11 mouse cellular contexts compared by ENCODE assay signal in the genomic region with DNA sequence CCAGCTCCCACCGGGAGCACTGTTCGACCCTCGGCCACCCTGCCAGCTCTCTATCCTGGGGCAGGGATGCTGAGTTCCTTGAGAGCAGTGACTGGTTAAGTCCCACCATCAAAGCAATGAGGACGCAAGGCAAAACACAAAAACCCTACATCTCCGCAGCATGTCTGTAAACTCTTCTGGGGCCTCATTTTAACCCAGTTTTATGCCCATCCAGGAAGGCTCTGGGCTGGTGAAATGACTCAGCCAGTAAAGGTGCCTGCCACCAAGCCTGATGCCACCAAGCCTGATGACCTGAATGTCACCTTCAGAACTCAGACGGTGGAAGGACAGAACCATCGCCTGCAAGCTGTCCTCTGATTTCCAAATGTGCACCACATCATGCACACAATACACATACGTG. TPM values are rescaled to one million over a fixed set of nuclear protein-coding genes. Genes with fewer than 3 reads are reported as not detected.
DNase-seq lines count a peak whose midpoint lies in the region; ATAC-seq and TF ChIP-seq lines count a peak whose summit lies in the region.
"Had no signal": no experiment of that assay in that cellular context is flagged by ENCODE, and none has a peak within 500 bp of the region (broad histone marks: within the 10 kb centered on the region; RNA-seq: fewer than 3 reads in every experiment).

No protein-coding gene starts in this region.

- intact Hi-C loops in heart, adult 2 months (cut with DNase I), result no loop called here
- intact Hi-C loops in gastrocnemius, postnatal 36 days (cut with DNase I), result no loop called here

- no peak for ATAC-seq in heart, embryonic 13.5 days (ENCODE audit: extremely low read depth, insufficient number of reproducible peaks, low FRiP score, low TSS enrichment)
- no peak for ATAC-seq in lung, embryonic 14.5 days (ENCODE audit: insufficient read depth)
- no peak for ATAC-seq in hindbrain, embryonic 15.5 days (ENCODE audit: low FRiP score, low read depth)
- no peak for ATAC-seq in limb, embryonic 14.5 days (ENCODE audit: low FRiP score, low read depth)
- ATAC-seq: Patski had no signal

- no peak for TF ChIP-seq CTCF in heart, adult 2 months (IDR thresholded peaks at IDR 0.05)
- TF ChIP-seq CTCF in lung, embryonic 14.5 days (IDR thresholded peaks at IDR 0.05; ENCODE audit: low read depth), result no peak

- TF ChIP-seq POLR2A in heart, adult 2 months (IDR thresholded peaks at IDR 0.05; ENCODE audit: insufficient read depth, low read depth, low read length), result no peak
- no peak for TF ChIP-seq POLR2A in limb, embryonic 14.5 days (IDR thresholded peaks at IDR 0.05; ENCODE audit: borderline replicate concordance, extremely low read depth, insufficient read depth, insufficient read length)

- peak overlapping the region; percentile 26 for H3K4me2 ChIP-seq in heart, embryonic 13.5 days
- peak overlapping the region; percentile 73 for H3K4me2 ChIP-seq in lung, embryonic 14.5 days
- peak overlapping the region; percentile 100; the same call in 1 of the 2 replicates for H3K4me2 ChIP-seq in hindbrain, embryonic 15.5 days
- peak overlapping the region; percentile 75; the same call in 1 of the 2 replicates for H3K4me2 ChIP-seq in limb, embryonic 14.5 days (replicated peaks; ENCODE audit: low read depth, low read length, severe bottlenecking)

- no peak for TF ChIP-seq EP300 in heart, adult 2 months (IDR thresholded peaks at IDR 0.05; ENCODE audit: insufficient read depth, low read depth, low read length)

- peaks cover 80% of the 10 kb centered on the region for H3K4me1 ChIP-seq in heart, embryonic 13.5 days
- peaks cover 8% of the 10 kb centered on the region for H3K4me1 ChIP-seq in heart, adult 2 months (ENCODE audit: control insufficient read depth, insufficient read depth, low read length)
- peaks cover 63% of the 10 kb centered on the region for H3K4me1 ChIP-seq in lung, embryonic 14.5 days (ENCODE audit: insufficient read depth)
- H3K4me1 ChIP-seq in hindbrain, embryonic 15.5 days (replicated peaks), result peaks cover 68% of the 10 kb centered on the region
- H3K4me1 ChIP-seq in limb, embryonic 14.5 days (ENCODE audit: control insufficient read depth, insufficient read depth, low read length), result peaks cover 62% of the 10 kb centered on the region

- no peak overlapping the region for H3K27ac ChIP-seq in heart, embryonic 13.5 days (replicated peaks)
- H3K27ac ChIP-seq in heart, adult 2 months, result no peak overlapping the region
- H3K27ac ChIP-seq in lung, embryonic 14.5 days (ENCODE audit: low read depth), result no peak overlapping the region
- H3K27ac ChIP-seq in hindbrain, embryonic 15.5 days (replicated peaks), result no peak overlapping the region
- no peak overlapping the region for H3K27ac ChIP-seq in limb, embryonic 14.5 days (replicated peaks; ENCODE audit: low read depth, low read length)

- DNase-seq in heart, adult 2 months, result no peak
- no peak for DNase-seq in lung, embryonic 14.5 days
- no peak for DNase-seq in lung, postnatal 14 days
- DNase-seq in limb, embryonic 14.5 days (ENCODE audit: low spot score), result no peak
- DNase-seq in spleen, postnatal 14 days (ENCODE audit: low spot score in 2 of 2), result no peak
- DNase-seq in gastrocnemius, postnatal 36 days, result no peak
- DNase-seq: adrenal gland, postnatal 14 days; right cerebral cortex, adult 18-20 months had no signal

- no peaks in the 10 kb centered on the region for H3K27me3 ChIP-seq in heart, embryonic 13.5 days (replicated peaks)
- H3K27me3 ChIP-seq in heart, adult 2 months (ENCODE audit: control insufficient read depth, insufficient read depth, low read length), result no peaks in the 10 kb centered on the region
- H3K27me3 ChIP-seq in lung, embryonic 14.5 days (ENCODE audit: insufficient read depth, low read length), result no peaks in the 10 kb centered on the region
- no peaks in the 10 kb centered on the region for H3K27me3 ChIP-seq in hindbrain, embryonic 15.5 days
- no peaks in the 10 kb centered on the region for H3K27me3 ChIP-seq in limb, embryonic 14.5 days (ENCODE audit: control insufficient read depth, insufficient read depth, low read length)
- H3K27me3 ChIP-seq: Patski had no signal

- WGBS in heart, embryonic 13.5 days, result 57% methylated on average over 8 of the region's 8 CpGs
- 80% methylated on average over 8 of the region's 8 CpGs for WGBS in heart, adult 2 months
- WGBS in lung, embryonic 14.5 days, result 64% methylated on average over 8 of the region's 8 CpGs
- 86% methylated on average over 8 of the region's 8 CpGs for WGBS in hindbrain, embryonic 15.5 days
- WGBS in limb, embryonic 14.5 days, result 72% methylated on average over 8 of the region's 8 CpGs

- no peaks in the 10 kb centered on the region for H3K36me3 ChIP-seq in heart, embryonic 13.5 days
- H3K36me3 ChIP-seq in heart, adult 2 months (ENCODE audit: control insufficient read depth, insufficient read depth, low read length), result no peaks in the 10 kb centered on the region
- H3K36me3 ChIP-seq in lung, embryonic 14.5 days (ENCODE audit: insufficient read depth), result no peaks in the 10 kb centered on the region
- H3K36me3 ChIP-seq in hindbrain, embryonic 15.5 days, result no peaks in the 10 kb centered on the region
- peaks cover 7% of the 10 kb centered on the region; the same call in 1 of the 2 replicates for H3K36me3 ChIP-seq in limb, embryonic 14.5 days (ENCODE audit: control insufficient read depth, insufficient read depth, low read length)

- no peaks in the 10 kb centered on the region for H3K9me3 ChIP-seq in heart, embryonic 13.5 days
- no peaks in the 10 kb centered on the region for H3K9me3 ChIP-seq in lung, embryonic 14.5 days (ENCODE audit: low read depth, low read length)
- H3K9me3 ChIP-seq in hindbrain, embryonic 15.5 days, result no peaks in the 10 kb centered on the region
- H3K9me3 ChIP-seq in limb, embryonic 14.5 days (ENCODE audit: control insufficient read depth, low read length), result no peaks in the 10 kb centered on the region

- H3K9ac ChIP-seq in heart, embryonic 13.5 days, result peak overlapping the region; percentile 37
- no peak overlapping the region for H3K9ac ChIP-seq in heart, adult 2 months (ENCODE audit: low read depth, low read length)
- 0 out of 2 replicates have a peak overlapping the region, but pooled peaks have one; percentile 16 for H3K9ac ChIP-seq in lung, embryonic 14.5 days
- H3K9ac ChIP-seq in hindbrain, embryonic 15.5 days, result no peak overlapping the region
- no peak overlapping the region for H3K9ac ChIP-seq in limb, embryonic 14.5 days (ENCODE audit: low read depth, low read length, severe bottlenecking)

- no peak overlapping the region for H3K4me3 ChIP-seq in heart, embryonic 13.5 days
- no peak overlapping the region for H3K4me3 ChIP-seq in heart, adult 2 months
- H3K4me3 ChIP-seq in lung, embryonic 14.5 days (ENCODE audit: low read depth, low read length), result no peak overlapping the region
- no peak overlapping the region for H3K4me3 ChIP-seq in hindbrain, embryonic 15.5 days
- no peak overlapping the region for H3K4me3 ChIP-seq in limb, embryonic 14.5 days (replicated peaks; ENCODE audit: low read length)

- no peaks in the 10 kb centered on the region for H3K79me2 ChIP-seq in heart, adult 2 months (replicated peaks; ENCODE audit: control insufficient read depth, insufficient read depth, low read length)

RNA-seq across cellular contexts. Expression of gene Smad3, which starts 4.4 kb away (rescaled TPM):
- 11.3 and 11.9 TPM in 2 replicates for polyA plus RNA-seq in heart, embryonic 13.5 days (2015; fragmentation: Nextera tagmentation; extraction: Ambion mirVana)
- total RNA-seq in heart, adult 2 months (2021), result 10 to 100 TPM; 12.4 to 13.0 TPM
- 18.4 and 24.0 TPM in 2 replicates for polyA plus RNA-seq in heart, adult 2 months (2012; rRNA removed)
- 16.1 and 16.4 TPM in 2 replicates for polyA plus RNA-seq in lung, embryonic 14.5 days (2014; fragmentation: Nextera tagmentation; extraction: Ambion mirVana)
- polyA plus RNA-seq in hindbrain, embryonic 15.5 days (2015; fragmentation: Nextera tagmentation; extraction: Ambion mirVana), result 9.6 and 10.6 TPM in 2 replicates
- 50.9 and 72.1 TPM in 2 replicates for polyA plus RNA-seq in limb, embryonic 14.5 days (2012; rRNA removed)
- 25.1 and 28.0 TPM in 2 replicates for polyA plus RNA-seq in limb, embryonic 14.5 days (2014; fragmentation: Nextera tagmentation; extraction: Ambion mirVana)
- 10 to 100 TPM; 46.3 to 56.9 TPM for total RNA-seq in gastrocnemius, postnatal 36 days (2021)

Comparison
In these comparisons a context has a peak if more than half of its experiments do, and no peak if none do; other contexts are left out.
1. H3K9ac ChIP-seq: peak in heart, embryonic 13.5 days (single experiment) and lung, embryonic 14.5 days (single experiment); none in heart, adult 2 months (single experiment), hindbrain, embryonic 15.5 days (single experiment) and limb, embryonic 14.5 days (single experiment).
2. H3K4me2 ChIP-seq: peak in every context shown above with its lines; median percentile 100 in hindbrain, embryonic 15.5 days; 75 in limb, embryonic 14.5 days; 73 in lung, embryonic 14.5 days; 26 in heart, embryonic 13.5 days.